Mouse (Mus musculus): ENCODE results near the gene Rpgrip1l. TPM values are rescaled to one million over a fixed set of nuclear protein-coding genes. Genes with fewer than 3 reads are reported as not detected.
A peak's percentile ranks its signal among the peaks of the same experiment; 100 is the strongest.

The Rpgrip1l gene
- total RNA-seq, 2 experiments from 2014 or later: 4.1 to 4.9 TPM

DNA sequence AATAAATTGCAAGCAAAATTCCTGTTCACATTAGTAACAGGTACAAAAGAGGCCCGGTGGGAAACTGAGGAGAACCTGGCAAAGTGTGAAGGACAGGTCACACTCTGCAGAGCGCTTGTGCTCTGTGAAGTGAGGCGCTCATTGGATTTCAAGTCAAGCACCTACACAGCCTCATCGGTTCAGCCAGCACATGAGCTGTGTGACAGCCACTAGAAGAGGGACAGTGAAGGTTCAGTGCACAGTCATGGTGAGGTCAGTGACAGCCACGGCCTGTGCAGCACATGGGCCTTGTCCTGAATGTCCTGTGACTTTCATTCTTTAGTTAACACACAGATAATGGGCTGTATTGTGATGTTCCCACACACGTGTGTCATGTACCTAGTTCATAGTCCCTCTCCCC lies 107.2 kb downstream of the Rpgrip1l start:
- no peak for DNase-seq

- no peak for DNase-seq
Measured at GRCm38 (mm10) chr8:91201184-91201583, 111.9 kb downstream of the Rpgrip1l start.

DNA sequence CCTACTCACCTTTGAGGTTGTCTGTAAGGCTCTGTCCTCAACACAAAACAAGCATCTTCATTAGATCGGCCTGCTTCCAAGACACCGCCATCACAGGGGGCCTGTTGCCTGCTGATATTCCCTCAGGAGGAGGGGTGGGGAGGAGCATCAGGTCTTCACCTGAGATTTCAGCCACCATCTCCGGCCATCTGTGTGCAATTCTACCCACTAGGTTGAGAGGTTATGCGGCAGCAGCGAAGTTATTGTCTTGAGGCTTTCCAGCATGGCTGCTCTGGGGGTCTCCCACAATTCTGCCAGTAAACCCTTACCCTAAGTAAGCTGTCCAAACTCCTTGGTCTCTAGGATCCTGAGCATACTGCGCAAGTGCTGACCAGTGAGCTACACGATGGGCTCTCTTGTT lies 113.2 kb downstream of the Rpgrip1l start, which contains the start of gene Aktip:
TSS of gene Aktip (minus strand) at position 101 of the 400 bp plus-strand sequence.
- no peak for DNase-seq

GRCm38 (mm10) chr8:91198036-91198435 lies 115.0 kb downstream of the Rpgrip1l start:
- no peak for DNase-seq

DNA sequence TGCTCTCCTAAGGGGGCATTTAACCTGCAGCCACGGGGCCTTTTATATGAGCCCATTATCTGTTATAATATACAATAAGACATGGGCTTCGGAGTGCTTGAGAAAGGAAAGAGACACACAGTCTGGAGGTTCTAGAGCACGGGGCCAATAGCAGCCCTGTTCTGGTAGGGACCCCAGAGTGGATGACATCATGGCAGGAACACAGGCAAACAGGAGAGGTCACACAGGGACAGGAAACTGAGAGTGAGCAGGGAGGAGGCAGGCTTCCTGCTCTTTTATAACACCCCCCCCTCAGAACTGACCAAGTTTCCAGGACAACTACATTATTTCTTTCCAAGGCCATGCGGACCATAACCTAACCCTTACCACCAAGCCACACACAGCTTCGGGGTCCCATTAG lies 115.8 kb downstream of the Rpgrip1l start:
- no peak for DNase-seq

DNA sequence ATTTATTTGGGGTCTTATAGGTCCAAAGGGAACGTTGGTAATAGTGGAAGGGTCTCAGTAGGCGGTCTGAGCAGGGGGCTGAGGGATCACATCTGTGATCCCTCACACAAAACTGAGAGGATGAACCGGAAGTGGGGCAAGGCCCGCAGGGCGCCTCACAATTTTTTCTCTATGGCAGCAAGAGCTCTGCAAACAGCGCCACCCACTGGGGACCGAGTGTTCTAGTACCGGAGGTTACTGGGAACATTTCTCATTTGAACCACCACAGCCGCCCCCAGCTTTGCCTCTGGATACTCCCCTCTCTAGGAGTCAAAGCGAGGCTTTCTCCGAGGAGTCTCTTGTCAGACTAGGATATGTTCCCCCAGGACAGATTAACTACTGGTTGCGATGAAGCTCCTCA lies 116.4 kb downstream of the Rpgrip1l start:
- no peak for DNase-seq

DNA sequence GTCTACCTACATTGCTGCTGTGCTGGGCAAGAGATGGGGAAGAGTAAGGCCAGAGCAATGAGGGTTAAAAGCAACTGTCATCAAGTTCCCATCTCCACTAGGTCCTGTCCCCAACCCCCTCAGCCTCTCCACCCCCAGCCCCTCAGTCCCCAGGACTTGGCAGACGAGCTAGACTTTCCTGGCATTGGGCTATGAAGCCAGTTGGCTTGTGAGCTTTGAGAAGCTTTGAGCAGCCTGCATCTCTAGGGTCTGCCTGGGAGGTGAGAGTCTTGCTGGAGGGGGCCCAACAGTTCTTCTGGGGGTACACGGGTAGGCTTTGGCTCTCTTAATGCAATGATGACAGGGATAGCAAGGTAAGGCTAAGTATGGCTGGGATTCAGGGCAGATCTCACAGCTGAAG lies 119.0 kb downstream of the Rpgrip1l start:
- no peak for DNase-seq

DNA sequence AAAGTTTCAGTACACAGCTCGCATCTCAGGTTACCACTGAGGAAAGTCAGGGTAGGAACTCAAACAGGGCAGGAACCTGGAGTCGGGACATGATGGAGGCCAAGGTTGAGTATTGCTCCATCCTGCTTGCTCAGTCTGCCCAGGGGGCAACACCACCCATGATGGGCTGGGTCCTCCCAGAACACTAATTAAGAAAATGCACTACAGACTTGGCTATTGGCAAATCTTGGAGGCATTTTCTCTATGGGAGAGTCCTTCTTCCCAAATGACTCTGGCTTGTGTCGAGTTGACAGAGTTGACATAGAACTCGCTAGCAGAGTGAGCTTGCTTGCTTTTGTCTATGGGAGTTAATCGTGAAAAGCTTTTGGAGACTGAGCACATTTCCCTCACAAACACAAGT lies 120.1 kb downstream of the Rpgrip1l start:
- no peak for DNase-seq

GRCm38 (mm10) chr8:91190816-91191340 lies 122.2 kb downstream of the Rpgrip1l start:
- DNase-seq: peak; percentile 55

GRCm38 (mm10) chr8:91188152-91188551 lies 124.9 kb downstream of the Rpgrip1l start:
- DNase-seq: no peak

- DNase-seq: no peak
Measured at GRCm38 (mm10) chr8:91186372-91186771, 126.7 kb downstream of the Rpgrip1l start.

DNA sequence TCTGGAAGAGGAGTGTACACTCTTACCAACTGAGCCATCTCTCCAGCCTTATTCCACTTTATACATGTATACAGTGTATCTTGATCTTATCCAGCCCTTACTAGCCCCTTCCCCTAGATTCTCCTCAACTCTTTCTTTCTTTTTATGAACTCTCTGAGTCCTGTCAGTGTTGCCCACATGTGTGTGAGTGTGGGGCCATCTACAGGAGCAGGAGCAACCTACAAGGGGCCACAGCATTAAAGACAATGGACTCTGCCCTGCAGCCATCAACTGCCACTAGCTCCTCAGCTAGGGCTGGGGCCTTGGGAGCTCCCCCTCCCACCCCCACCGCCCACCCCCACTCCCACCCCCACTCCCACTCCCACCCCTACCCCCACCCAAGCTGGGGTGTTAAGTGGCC lies 135.4 kb downstream of the Rpgrip1l start:
- no peak for DNase-seq

GRCm38 (mm10) chr8:91176176-91176575 lies 136.9 kb downstream of the Rpgrip1l start:
- DNase-seq: no peak

DNA sequence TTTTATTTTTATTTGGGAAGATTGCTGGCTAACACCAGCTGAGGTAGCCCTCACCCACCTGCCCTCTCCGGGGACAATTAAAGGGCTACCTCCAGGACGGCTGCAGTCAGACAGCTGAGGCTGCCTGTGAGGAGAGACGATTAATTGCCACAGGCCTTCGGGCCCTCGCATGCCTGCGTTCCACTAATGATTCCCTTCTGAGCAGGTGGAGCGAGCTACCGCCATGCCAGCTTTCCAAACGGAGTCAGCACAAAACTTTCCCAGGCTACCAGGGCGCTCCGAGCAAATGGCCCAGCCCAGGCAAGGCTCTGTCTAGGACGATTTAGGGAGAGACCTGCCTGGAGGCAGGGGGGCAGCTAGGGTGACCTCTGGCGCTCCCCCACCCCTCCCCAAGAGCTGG lies 141.5 kb downstream of the Rpgrip1l start:
- DNase-seq: no peak

- DNase-seq: no peak
Measured at GRCm38 (mm10) chr8:91170914-91171313, 142.1 kb downstream of the Rpgrip1l start.

DNA sequence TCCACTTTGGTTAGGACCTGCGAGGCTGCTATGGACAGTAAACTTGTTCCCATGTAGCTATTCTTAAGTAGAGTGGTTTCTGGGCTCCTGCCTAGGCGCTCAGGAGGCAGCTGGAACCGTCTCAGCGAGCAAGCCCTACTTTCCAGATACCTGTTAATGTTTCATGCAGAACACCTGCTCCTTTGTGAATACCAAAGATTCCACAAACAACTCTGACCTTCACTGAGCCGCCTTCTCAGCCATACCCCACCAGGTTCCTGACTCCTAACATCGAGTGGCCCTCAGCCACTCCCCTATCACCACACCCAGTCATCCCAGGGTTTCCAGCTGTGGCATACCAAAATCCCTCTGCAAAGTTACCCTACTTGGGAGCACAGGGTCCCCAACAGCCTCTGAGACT lies 142.9 kb downstream of the Rpgrip1l start:
- DNase-seq: no peak

Other genes with a start within 250 kb of the Rpgrip1l start
- gene Rbl2, start 243.2 kb downstream of the Rpgrip1l start, total RNA-seq (2021): 10 to 100 TPM; 27.0 to 31.6 TPM
- 10 to 100 TPM; 33.2 to 38.1 TPM for gene Aktip, start 113.3 kb downstream of the Rpgrip1l start, total RNA-seq (2021)
- gene Fto, start 263 bp upstream of the Rpgrip1l start, total RNA-seq (2021): 10 to 100 TPM; 69.3 to 76.3 TPM

Measured in gastrocnemius, postnatal 25 days (tissue).